Mouse (Mus musculus) activated CD4-positive, CD25-positive, alpha-beta regulatory T cell, adult 9 weeks (primary cell): Measurements from ENCODE around the gene March1. TPM values are rescaled to one million over a fixed set of nuclear protein-coding genes. Genes with fewer than 3 reads are reported as not detected.

Experiments used
- polyA plus RNA-seq: library from polyadenylated mRNA; unstranded; fragments of 100-300 nt; shearing (Covaris generic); gene quantifications from one replicate; pipeline ENCODE4 v1.2.1, GENCODE M21; 2017

The March1 gene
- polyA plus RNA-seq: 0.24 TPM

GRCm38 (mm10) chr8:65617871-65618751 lies at the start of gene March1:
Gene March1 (plus strand): TSS chr8:65617900.

GRCm38 (mm10) chr8:66486084-66486763 lies 868.5 kb downstream of the March1 start, which contains the start of gene Tma16:
Gene Tma16 (minus strand): TSS chr8:66486530.

GRCm38 (mm10) chr8:66511537-66511936 lies 893.8 kb downstream of the March1 start, which contains the start of gene Tktl2:
Gene Tktl2 (plus strand): TSS chr8:66511756.

